Mouse (Mus musculus): Measurements from ENCODE around the gene Map2. TPM values are rescaled to one million over a fixed set of nuclear protein-coding genes. Genes with fewer than 3 reads are reported as not detected.

The Map2 gene
- polyA plus RNA-seq, 1 experiment from 2014 or later, result 12.7 TPM

DNA sequence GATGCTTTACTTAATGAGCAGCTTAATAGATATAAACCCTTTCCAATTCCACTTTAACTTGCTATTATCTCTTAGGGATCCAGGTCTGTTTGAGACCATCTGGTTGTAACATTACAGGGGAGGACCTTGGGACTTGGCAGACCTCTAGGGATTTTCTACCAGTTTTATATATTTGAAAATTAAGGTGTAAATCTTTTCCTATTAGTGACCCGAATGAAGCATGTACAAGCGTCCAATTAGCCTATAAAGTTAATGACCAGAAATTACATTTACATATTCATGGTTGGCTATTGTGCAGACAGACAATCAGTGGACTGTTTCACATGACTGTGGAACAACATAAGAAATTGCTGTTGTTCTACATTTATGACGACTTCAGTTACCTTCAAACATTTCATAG is 88.1 kb downstream of the Map2 start:
- Histone ChIP-seq H3K4me1 (replicated peaks; ENCODE audit: control insufficient read depth, insufficient read depth, low read length) (no peaks in the 10 kb centered on the region), H3K4me2 (ENCODE audit: low read length) (no peak overlapping the region), H3K4me3 (ENCODE audit: low read depth, low read length) (no peak overlapping the region), H3K9me3 (ENCODE audit: control insufficient read depth, low read length) (no peaks in the 10 kb centered on the region), H3K27ac (ENCODE audit: low read depth) (no peak overlapping the region), H3K27me3 (replicated peaks; ENCODE audit: control insufficient read depth, insufficient read depth, low read length) (no peaks in the 10 kb centered on the region), H3K9ac (ENCODE audit: low read length) (no peak overlapping the region), H3K36me3 (ENCODE audit: control insufficient read depth, insufficient read depth, low read length) (no peaks in the 10 kb centered on the region)
- WGBS, result 87% methylated on average over 3 of the region's 3 CpGs
- ATAC-seq (replicated peaks; ENCODE audit: low FRiP score, low TSS enrichment, low read depth) (no peak), DNase-seq (ENCODE audit: low spot score) (no peak)

DNA sequence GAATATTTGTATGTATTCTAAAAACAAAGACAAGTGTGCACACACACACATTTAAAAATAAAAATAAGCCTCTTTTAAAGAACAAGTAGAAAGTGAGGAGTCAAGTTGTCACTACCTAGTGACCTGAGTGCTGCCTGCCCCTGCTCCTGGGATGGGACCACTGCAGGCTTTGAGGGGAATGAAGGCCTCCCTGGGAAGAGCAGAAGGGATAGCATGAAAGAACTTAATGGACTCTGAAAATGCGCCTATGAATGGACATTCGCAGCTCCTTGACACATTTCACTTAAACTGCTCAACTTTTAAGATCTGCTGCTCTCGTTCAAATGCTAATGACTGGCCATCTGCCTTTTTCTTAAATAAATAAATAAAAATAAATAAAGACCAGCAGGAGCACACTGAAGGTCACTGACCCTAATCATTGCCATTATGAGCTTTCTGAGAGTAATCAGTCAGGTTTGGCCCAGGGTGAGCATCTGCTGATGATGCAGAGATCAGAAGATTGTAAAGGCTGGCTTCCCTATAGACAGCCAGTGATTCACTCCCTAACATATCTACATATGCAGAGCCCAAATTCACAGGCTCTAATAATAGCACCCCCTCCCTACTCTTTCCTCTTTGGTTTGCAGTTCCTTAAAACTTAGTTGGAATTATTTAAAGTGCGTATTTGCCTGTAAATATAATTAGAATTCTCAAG is 91.3 kb downstream of the Map2 start:
- 64% methylated on average over 4 of the region's 4 CpGs for WGBS
- Histone ChIP-seq H3K4me1 (replicated peaks; ENCODE audit: control insufficient read depth, insufficient read depth, low read length) (no peaks in the 10 kb centered on the region), H3K27me3 (replicated peaks; ENCODE audit: control insufficient read depth, insufficient read depth, low read length) (no peaks in the 10 kb centered on the region), H3K4me3 (ENCODE audit: low read depth, low read length) (no peak overlapping the region), H3K9me3 (ENCODE audit: control insufficient read depth, low read length) (no peaks in the 10 kb centered on the region), H3K4me2 (ENCODE audit: low read length) (no peak overlapping the region), H3K9ac (ENCODE audit: low read length) (no peak overlapping the region), H3K36me3 (ENCODE audit: control insufficient read depth, insufficient read depth, low read length) (no peaks in the 10 kb centered on the region), H3K27ac (ENCODE audit: low read depth) (no peak overlapping the region)
- ATAC-seq (replicated peaks; ENCODE audit: low FRiP score, low TSS enrichment, low read depth) (no peak), DNase-seq (ENCODE audit: low spot score) (no peak)

DNA sequence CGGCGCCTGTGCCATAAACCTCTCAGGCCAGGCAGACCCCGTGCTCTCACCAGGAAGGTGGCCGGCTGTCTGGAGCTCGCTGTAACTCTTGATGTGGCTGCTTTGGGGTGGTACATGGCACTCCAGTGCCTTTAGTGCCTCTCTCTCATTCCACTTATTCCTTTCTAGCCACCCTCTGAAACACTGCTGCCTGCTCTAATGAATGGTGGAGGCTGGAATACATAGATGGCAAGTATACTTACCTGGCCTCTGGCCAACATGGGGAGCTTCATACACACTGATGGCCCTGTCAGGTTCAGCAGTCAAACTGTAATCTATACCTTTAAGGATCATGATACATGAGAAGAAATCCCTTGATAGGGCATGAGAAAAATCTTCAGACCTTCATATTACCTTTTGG is 102.6 kb downstream of the Map2 start:
- H3K9me3 ChIP-seq (ENCODE audit: control insufficient read depth, low read length), result no peaks in the 10 kb centered on the region
- DNase-seq (ENCODE audit: low spot score), result no peak
- no peak overlapping the region for H3K4me2 ChIP-seq (ENCODE audit: low read length)
- no peak overlapping the region for H3K27ac ChIP-seq (ENCODE audit: low read depth)
- H3K4me1 ChIP-seq (replicated peaks; ENCODE audit: control insufficient read depth, insufficient read depth, low read length), result no peaks in the 10 kb centered on the region
- no peak for ATAC-seq (replicated peaks; ENCODE audit: low FRiP score, low TSS enrichment, low read depth)
- no peak overlapping the region for H3K9ac ChIP-seq (ENCODE audit: low read length)
- H3K4me3 ChIP-seq (ENCODE audit: low read depth, low read length), result no peak overlapping the region
- no peaks in the 10 kb centered on the region for H3K27me3 ChIP-seq (replicated peaks; ENCODE audit: control insufficient read depth, insufficient read depth, low read length)
- H3K36me3 ChIP-seq (ENCODE audit: control insufficient read depth, insufficient read depth, low read length), result no peaks in the 10 kb centered on the region
- 56% methylated on average over 3 of the region's 5 CpGs for WGBS

DNA sequence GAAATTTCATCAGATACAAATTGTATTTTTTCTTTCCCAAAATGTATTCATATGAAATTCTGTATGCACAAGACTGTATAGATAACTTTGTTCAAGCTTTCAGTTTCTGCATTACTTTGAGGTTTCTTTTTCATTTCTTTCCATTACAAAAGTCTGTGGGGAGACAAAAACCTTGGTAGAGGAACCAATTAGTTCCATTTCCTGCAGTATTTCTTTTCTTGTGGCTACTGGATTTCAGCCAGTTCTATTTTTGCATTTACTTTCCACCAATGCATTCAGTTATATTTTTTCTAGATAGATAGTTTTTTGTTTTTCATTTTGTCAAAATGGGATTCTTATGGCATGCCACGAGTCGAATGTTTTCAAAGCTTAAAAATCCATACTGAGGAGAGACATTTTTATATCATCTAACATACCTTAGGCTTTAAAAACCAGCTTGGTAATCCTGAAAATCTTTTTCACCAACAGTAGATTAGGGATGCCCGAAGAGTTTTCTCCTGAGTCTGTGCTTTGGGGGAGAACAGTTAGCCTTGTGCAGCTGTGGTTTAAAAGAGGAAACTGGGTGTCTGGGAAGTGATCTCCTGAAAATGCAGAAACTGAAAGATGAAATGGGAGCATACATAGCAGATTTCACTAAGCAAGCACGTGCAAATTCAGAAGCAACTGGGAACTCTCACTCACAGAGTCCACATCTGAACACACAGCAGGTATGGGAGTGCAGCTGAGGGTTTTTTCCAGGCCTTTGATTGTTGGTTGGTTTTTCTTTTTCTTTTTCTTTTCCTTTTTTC is 104.3 kb downstream of the Map2 start:
- ATAC-seq (replicated peaks; ENCODE audit: low FRiP score, low TSS enrichment, low read depth), result no peak

DNA sequence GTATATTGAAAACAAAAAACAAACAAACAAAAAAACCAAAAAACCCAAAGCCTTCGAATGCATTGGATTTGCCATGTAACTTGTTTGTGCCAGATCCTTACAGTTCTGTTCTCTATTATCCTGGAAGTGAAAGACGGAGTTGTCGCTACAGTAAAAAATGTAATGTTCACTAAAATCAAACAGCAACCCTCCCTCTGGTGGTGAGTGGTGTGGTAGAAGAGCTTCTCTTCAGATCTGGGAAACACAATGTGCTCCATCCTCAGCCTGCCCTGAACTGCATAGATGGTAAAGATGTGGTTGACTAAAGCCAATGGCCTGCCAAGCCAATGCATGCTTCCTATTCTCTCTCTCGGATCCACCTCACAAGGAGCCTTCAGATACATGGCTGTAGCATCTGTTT is 105.1 kb downstream of the Map2 start:
- H3K4me1 ChIP-seq (replicated peaks; ENCODE audit: control insufficient read depth, insufficient read depth, low read length), result no peaks in the 10 kb centered on the region

More for the DNA sequence above, 104.3 kb downstream of the Map2 start:
- WGBS, result 78% methylated on average over 4 of the region's 4 CpGs
- no peaks in the 10 kb centered on the region for H3K36me3 ChIP-seq (ENCODE audit: control insufficient read depth, insufficient read depth, low read length)
- no peak overlapping the region for H3K4me3 ChIP-seq (ENCODE audit: low read depth, low read length)
- H3K27me3 ChIP-seq (replicated peaks; ENCODE audit: control insufficient read depth, insufficient read depth, low read length), result no peaks in the 10 kb centered on the region
- H3K4me2 ChIP-seq (ENCODE audit: low read length), result no peak overlapping the region
- H3K9ac ChIP-seq (ENCODE audit: low read length), result no peak overlapping the region
- no peak overlapping the region for H3K27ac ChIP-seq (ENCODE audit: low read depth)
- H3K4me1 ChIP-seq (replicated peaks; ENCODE audit: control insufficient read depth, insufficient read depth, low read length), result no peaks in the 10 kb centered on the region
- H3K9me3 ChIP-seq (ENCODE audit: control insufficient read depth, low read length), result no peaks in the 10 kb centered on the region
- no peak for DNase-seq (ENCODE audit: low spot score)

DNA sequence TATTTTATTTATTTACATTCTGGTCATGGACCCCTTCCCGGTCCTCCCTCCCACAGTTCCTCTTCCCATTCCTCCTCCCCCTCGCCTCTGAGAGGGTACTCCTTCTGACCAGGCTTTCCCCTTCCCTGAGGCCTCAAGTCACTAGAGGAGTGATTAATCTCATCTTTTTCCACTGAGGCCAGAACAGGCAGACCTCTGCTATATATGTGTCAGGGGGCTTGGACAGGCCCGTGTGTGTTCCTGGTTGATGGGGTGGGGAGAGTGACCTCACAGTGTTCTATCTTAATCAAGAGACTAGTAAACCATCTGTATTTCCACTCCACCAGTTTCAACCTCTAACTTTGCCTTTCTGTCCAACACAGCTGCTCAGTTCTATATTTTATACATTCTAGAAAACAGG is 107.4 kb downstream of the Map2 start:
- H3K27ac ChIP-seq (ENCODE audit: low read depth), result no peak overlapping the region
- ATAC-seq (replicated peaks; ENCODE audit: low FRiP score, low TSS enrichment, low read depth) (no peak), DNase-seq (ENCODE audit: low spot score) (no peak)
- no peak overlapping the region for H3K9ac ChIP-seq (ENCODE audit: low read length)
- no peaks in the 10 kb centered on the region for H3K9me3 ChIP-seq (ENCODE audit: control insufficient read depth, low read length)
- H3K36me3 ChIP-seq (ENCODE audit: control insufficient read depth, insufficient read depth, low read length), result no peaks in the 10 kb centered on the region
- H3K4me1 ChIP-seq (replicated peaks; ENCODE audit: control insufficient read depth, insufficient read depth, low read length), result no peaks in the 10 kb centered on the region
- no peak overlapping the region for H3K4me2 ChIP-seq (ENCODE audit: low read length)
- WGBS, result 47% methylated on average over 3 of the region's 3 CpGs
- no peak overlapping the region for H3K4me3 ChIP-seq (ENCODE audit: low read depth, low read length)
- H3K27me3 ChIP-seq (replicated peaks; ENCODE audit: control insufficient read depth, insufficient read depth, low read length), result no peaks in the 10 kb centered on the region

More for the DNA sequence above, 105.1 kb downstream of the Map2 start:
- DNase-seq (ENCODE audit: low spot score) (no peak), ATAC-seq (replicated peaks; ENCODE audit: low FRiP score, low TSS enrichment, low read depth) (no peak)
- Histone ChIP-seq H3K4me2 (ENCODE audit: low read length) (no peak overlapping the region), H3K27me3 (replicated peaks; ENCODE audit: control insufficient read depth, insufficient read depth, low read length) (no peaks in the 10 kb centered on the region), H3K9ac (ENCODE audit: low read length) (no peak overlapping the region), H3K4me3 (ENCODE audit: low read depth, low read length) (no peak overlapping the region), H3K9me3 (ENCODE audit: control insufficient read depth, low read length) (no peaks in the 10 kb centered on the region), H3K27ac (ENCODE audit: low read depth) (no peak overlapping the region), H3K36me3 (ENCODE audit: control insufficient read depth, insufficient read depth, low read length) (no peaks in the 10 kb centered on the region)
- WGBS, result 88% methylated on average over 4 of the region's 4 CpGs

DNA sequence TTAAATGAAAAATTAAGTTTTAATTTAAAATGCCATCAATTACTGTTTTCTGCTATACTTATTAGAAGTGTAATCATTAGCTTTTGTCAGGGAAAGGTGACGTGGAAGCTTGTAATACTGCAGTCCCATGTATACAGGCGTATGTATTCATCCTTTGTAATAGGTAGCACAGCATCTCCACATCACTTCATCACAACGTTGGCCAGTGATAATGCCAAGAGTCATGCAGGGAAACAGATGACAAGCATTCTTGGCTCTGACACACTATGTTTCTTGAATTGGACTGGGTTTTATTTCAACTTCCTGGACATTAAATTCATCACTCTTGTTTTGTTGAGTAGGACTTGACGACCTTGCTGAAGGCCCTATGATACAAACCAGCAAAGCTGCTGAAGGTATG is 113.9 kb downstream of the Map2 start:
- DNase-seq (ENCODE audit: low spot score), result no peak
- H3K9ac ChIP-seq (ENCODE audit: low read length), result no peak overlapping the region

DNA sequence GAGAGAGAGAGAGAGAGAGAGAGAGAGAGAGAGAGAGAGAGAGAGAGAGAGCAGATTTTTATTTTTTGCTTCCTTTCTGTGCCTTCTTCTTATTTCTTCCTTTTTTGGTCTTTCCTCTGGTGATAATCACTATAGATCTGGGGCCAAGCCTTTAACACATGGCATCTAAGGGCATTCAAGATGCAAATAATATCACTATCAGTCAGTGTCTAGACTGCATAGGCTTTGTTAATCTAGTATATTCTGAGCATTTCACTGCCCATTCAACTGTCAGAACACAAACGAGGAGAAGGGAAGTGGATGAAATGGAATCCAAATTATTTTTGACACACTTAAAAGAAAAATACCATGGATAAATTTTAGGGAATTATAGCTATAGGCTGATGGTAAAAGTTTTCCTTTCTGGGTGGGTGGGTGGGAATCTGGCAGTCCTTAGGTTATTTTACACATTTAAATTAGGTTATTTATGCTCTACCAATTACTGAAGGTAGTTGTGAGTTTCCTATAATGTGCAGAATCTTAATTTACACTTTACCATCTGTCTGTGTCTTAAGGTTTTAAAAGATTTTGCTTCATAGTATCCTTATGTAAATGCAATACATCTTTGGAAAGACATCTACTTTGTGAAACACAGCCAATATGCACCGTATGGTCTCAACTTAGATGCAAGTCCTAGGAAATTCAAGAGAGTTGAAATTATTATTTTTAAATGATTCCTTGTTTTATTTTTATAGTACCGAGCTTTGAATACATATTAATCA is 117.2 kb downstream of the Map2 start:
- no peaks in the 10 kb centered on the region for H3K27me3 ChIP-seq (replicated peaks; ENCODE audit: control insufficient read depth, insufficient read depth, low read length)
- ATAC-seq (replicated peaks; ENCODE audit: low FRiP score, low TSS enrichment, low read depth), result no peak
- H3K9ac ChIP-seq (ENCODE audit: low read length), result no peak overlapping the region
- H3K4me2 ChIP-seq (ENCODE audit: low read length), result no peak overlapping the region
- H3K27ac ChIP-seq (ENCODE audit: low read depth), result no peak overlapping the region
- no peaks in the 10 kb centered on the region for H3K9me3 ChIP-seq (ENCODE audit: control insufficient read depth, low read length)
- 76% methylated on average over 3 of the region's 3 CpGs for WGBS
- H3K36me3 ChIP-seq (ENCODE audit: control insufficient read depth, insufficient read depth, low read length), result no peaks in the 10 kb centered on the region
- DNase-seq (ENCODE audit: low spot score), result no peak
- H3K4me3 ChIP-seq (ENCODE audit: low read depth, low read length), result no peak overlapping the region
- no peaks in the 10 kb centered on the region for H3K4me1 ChIP-seq (replicated peaks; ENCODE audit: control insufficient read depth, insufficient read depth, low read length)

More for the DNA sequence above, 113.9 kb downstream of the Map2 start:
- Histone ChIP-seq H3K4me1 (replicated peaks; ENCODE audit: control insufficient read depth, insufficient read depth, low read length) (no peaks in the 10 kb centered on the region), H3K27ac (ENCODE audit: low read depth) (no peak overlapping the region), H3K4me3 (ENCODE audit: low read depth, low read length) (no peak overlapping the region), H3K36me3 (ENCODE audit: control insufficient read depth, insufficient read depth, low read length) (no peaks in the 10 kb centered on the region), H3K27me3 (replicated peaks; ENCODE audit: control insufficient read depth, insufficient read depth, low read length) (no peaks in the 10 kb centered on the region), H3K4me2 (ENCODE audit: low read length) (no peak overlapping the region), H3K9me3 (ENCODE audit: control insufficient read depth, low read length) (no peaks in the 10 kb centered on the region)
- ATAC-seq (replicated peaks; ENCODE audit: low FRiP score, low TSS enrichment, low read depth), result no peak
- WGBS, result 81% methylated on average over 4 of the region's 4 CpGs
